Mouse (Mus musculus) neural tube, embryonic 15.5 days (tissue): ENCODE results near the gene Golph3. TPM values are rescaled to one million over a fixed set of nuclear protein-coding genes. Genes with fewer than 3 reads are reported as not detected.

ENCODE experiments used
- ATAC-seq: fragments of 200-750 bp; cut with Nextera tagmentation; 2 replicates; pipeline ENCODE4 v1.8.0; 2017; ENCODE audit warnings: mild to moderate bottlenecking, moderate TSS enrichment, moderate library complexity; ENCODE audit not compliant: low FRiP score
- H3K27ac ChIP-seq: fragments of 300-500 bp; sonication (generic); replicated peaks from 2 replicates; pipeline ENCODE4 v1.5.1; 2015; ENCODE audit warnings: mild to moderate bottlenecking, inconsistent platforms
- H3K27me3 ChIP-seq: fragments of 300-500 bp; sonication (generic); replicated peaks from 2 replicates; pipeline ENCODE4 v1.6.1; 2015; ENCODE audit warnings: inconsistent platforms
- H3K36me3 ChIP-seq: fragments of 300-500 bp; sonication (generic); 2 replicates; pipeline ENCODE4 v1.6.1; 2015; ENCODE audit warnings: inconsistent platforms
- H3K4me1 ChIP-seq: fragments of 300-500 bp; sonication (generic); 2 replicates; pipeline ENCODE4 v1.6.1; 2015; ENCODE audit warnings: inconsistent platforms
- H3K4me2 ChIP-seq: fragments of 300-500 bp; sonication (generic); 2 replicates; pipeline ENCODE4 v1.6.1; 2015; ENCODE audit warnings: inconsistent platforms, mild to moderate bottlenecking, moderate library complexity
- H3K4me3 ChIP-seq: fragments of 300-500 bp; sonication (generic); replicated peaks from 2 replicates; pipeline ENCODE4 v1.5.1; 2015; ENCODE audit warnings: mild to moderate bottlenecking, inconsistent platforms
- H3K9ac ChIP-seq: fragments of 300-500 bp; sonication (generic); replicated peaks from 2 replicates; pipeline ENCODE4 v1.6.1; 2015; ENCODE audit warnings: mild to moderate bottlenecking, inconsistent platforms
- H3K9me3 ChIP-seq: fragments of 300-500 bp; sonication (generic); replicated peaks from 2 replicates; pipeline ENCODE4 v1.6.1; 2016; ENCODE audit warnings: inconsistent platforms
- WGBS: fragments of 180-500 bp; shearing (Covaris S2); methylation state at CpG from one replicate; pipeline ENCODE4 v1.1.7; 2015; ENCODE audit warnings: mixed read lengths; 5-methylcytosine and 5-hydroxymethylcytosine counted together
- polyA plus RNA-seq: library from polyadenylated mRNA; unstranded; fragments of >200 nt; fragmentation: Nextera tagmentation; extraction: Ambion mirVana; gene quantifications from 2 replicates; pipeline ENCODE4 v1.2.1, GENCODE M21; 2015

The Golph3 gene
- polyA plus RNA-seq, 1 experiment from 2014 or later, result 73.1 TPM

DNA sequence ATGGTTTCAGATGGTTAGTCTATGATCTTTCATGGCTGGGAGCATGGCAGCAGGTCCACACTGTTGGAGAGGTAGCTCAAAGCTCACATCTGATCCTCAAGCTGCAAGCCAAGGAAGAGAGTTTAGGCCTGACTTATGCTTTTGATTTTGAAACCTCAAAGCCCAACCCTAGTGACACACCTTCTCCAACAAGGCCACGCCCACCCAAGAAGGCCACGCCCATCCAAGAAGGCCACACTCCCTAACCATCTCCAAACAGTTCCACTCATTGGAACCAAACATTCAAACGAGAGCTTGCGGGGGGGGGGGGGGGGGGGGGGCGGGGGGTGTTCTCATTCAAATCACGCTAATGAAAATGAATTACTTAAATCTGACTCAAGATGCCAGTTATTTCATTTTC is 19.5 kb upstream of the Golph3 start:
- Histone ChIP-seq H3K9me3 (no peaks in the 10 kb centered on the region), H3K4me1 (no peaks in the 10 kb centered on the region), H3K36me3 (no peaks in the 10 kb centered on the region), H3K9ac (no peak overlapping the region), H3K27me3 (no peaks in the 10 kb centered on the region), H3K4me2 (no peak overlapping the region), H3K4me3 (no peak overlapping the region), H3K27ac (no peak overlapping the region)
- 86% methylated on average over 5 of the region's 6 CpGs for WGBS
- no peak for ATAC-seq

DNA sequence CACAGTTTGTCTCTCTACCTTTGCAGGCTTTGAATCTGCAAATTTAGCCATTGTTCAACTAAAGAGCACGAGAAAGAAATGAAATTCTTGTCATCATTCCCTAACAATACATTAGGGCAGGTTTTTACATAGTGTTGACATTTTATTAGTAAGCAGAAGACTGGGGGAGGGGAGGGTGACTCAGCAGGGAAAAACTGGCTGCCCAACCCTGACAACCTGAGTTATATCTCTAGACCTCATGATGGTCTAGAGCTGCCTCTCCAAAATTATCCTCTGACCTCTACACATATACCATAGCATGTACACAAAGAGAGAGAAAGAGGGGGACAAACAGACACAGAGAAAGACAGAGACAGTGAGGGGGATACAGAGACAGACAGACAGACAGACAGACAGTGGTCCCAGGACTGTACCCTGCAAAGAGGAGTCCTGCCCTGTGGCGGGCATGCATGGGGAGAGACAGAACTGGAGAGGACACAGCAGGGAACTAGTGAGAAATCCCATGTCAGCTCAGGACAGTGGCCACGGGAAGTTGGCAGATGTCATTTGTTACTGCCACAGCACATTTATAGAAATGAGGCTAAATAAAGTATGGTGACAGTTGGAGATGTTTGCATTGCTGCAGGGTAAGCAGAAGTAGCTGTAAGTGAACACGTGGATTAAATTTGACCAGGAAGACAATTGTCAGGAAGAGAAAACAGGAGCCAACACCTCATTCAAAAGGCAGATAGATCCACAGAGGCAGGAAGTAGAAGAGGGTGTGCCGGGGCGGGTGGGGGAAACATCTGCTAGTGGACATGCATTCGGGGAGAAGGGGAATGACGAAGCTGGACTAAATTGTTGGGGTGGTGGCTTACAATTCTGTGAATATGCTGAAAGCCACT is 14.8 kb upstream of the Golph3 start:
- no peak overlapping the region for H3K9ac ChIP-seq
- no peaks in the 10 kb centered on the region for H3K27me3 ChIP-seq
- no peak overlapping the region for H3K27ac ChIP-seq
- H3K4me3 ChIP-seq, result no peak overlapping the region
- H3K4me2 ChIP-seq, result no peak overlapping the region
- no peaks in the 10 kb centered on the region for H3K36me3 ChIP-seq
- 71% methylated on average over 8 of the region's 8 CpGs for WGBS
- no peak for ATAC-seq
- no peaks in the 10 kb centered on the region for H3K9me3 ChIP-seq
- H3K4me1 ChIP-seq, result no peaks in the 10 kb centered on the region

DNA sequence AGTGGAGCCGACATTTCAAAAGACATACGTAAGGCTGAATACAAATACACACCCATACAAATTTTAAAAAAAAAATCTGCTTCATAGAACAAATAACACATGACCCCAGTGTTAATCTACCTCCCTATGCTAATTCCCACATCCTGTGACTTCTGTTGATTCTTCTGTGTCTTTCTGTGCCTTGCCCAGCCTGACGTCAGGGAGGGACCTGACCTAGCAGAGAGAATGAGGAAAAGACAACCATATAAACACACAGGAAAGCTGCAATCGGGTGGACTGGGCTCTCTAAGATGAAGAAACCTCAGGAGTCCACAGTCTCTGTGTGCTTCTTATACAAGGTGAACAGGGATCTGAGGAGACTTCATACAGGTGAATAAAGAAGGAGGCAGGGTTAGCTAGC is 14.1 kb upstream of the Golph3 start:
- no peaks in the 10 kb centered on the region for H3K36me3 ChIP-seq
- no peaks in the 10 kb centered on the region for H3K27me3 ChIP-seq
- H3K9ac ChIP-seq, result no peak overlapping the region
- H3K9me3 ChIP-seq, result no peaks in the 10 kb centered on the region
- no peaks in the 10 kb centered on the region for H3K4me1 ChIP-seq
- no peak overlapping the region for H3K27ac ChIP-seq
- 76% methylated on average over 4 of the region's 4 CpGs for WGBS
- no peak for ATAC-seq
- H3K4me2 ChIP-seq, result no peak overlapping the region
- no peak overlapping the region for H3K4me3 ChIP-seq

DNA sequence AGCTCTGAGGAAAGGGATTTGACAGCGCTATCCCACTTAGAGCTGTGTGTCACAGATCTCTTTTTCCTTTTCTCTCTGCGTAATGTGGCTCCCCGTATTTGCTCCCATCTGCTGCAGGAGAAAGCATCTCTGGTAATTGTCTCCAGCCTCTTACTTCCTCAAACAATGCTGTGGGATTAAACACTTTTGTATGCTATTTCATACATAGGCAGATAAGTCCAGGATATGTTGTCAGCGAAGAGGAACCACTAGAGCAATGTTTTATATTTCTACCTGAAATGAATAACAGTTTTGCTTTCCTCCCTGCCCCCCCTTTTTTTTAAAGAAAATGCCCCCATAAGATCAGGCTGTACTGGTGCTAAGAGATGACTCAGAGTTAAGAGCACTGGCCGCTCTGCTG is 12.7 kb upstream of the Golph3 start:
- Histone ChIP-seq H3K27me3 (no peaks in the 10 kb centered on the region), H3K4me3 (no peak overlapping the region), H3K9ac (no peak overlapping the region), H3K27ac (no peak overlapping the region), H3K36me3 (no peaks in the 10 kb centered on the region), H3K9me3 (no peaks in the 10 kb centered on the region), H3K4me2 (no peak overlapping the region), H3K4me1 (no peaks in the 10 kb centered on the region)
- no peak for ATAC-seq
- 94% methylated on average over 5 of the region's 5 CpGs for WGBS

DNA sequence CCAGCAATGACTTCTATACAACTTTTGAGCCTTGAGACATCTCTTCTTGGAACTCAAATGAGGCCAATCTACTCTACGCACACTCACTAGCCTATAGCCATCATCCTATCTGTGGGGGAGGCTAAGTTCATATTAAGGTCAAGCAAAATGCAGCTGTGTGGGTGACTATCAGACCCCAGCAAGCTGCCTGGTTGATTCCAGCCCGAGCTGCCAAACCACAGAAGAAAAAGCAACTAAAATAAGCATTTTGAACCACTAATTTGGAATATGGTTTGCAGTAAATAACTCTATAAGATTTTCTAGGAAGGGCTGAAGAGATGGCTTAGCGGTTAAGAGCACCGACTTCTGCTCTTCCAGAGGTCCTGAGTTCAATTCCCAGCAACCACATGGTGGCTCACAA is 10.6 kb upstream of the Golph3 start:
- H3K4me1 ChIP-seq, result no peaks in the 10 kb centered on the region
- H3K27me3 ChIP-seq, result no peaks in the 10 kb centered on the region
- 93% methylated on average over 4 of the region's 4 CpGs for WGBS
- no peaks in the 10 kb centered on the region for H3K9me3 ChIP-seq
- no peaks in the 10 kb centered on the region for H3K36me3 ChIP-seq
- no peak overlapping the region for H3K9ac ChIP-seq
- no peak overlapping the region for H3K4me3 ChIP-seq
- H3K4me2 ChIP-seq, result no peak overlapping the region
- no peak for ATAC-seq
- no peak overlapping the region for H3K27ac ChIP-seq

DNA sequence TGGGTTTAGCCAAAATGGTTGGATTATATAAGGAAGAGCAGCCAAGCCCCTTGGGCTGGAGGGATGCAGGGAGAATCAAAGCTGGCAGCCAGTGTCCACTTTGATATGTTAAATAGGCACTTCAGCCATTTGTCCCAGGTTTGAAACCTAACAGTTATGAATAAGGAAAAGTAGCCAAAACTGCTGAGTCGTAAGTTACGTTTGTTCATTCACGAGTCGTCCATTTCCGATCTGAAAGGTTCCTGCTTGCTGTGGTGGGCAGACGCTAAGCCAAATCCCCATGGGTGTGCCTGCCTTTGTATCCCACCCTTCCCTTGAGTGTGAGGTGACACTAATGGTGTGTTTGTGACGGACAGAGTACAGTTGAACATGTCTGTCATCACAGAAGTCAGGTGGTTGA is 9.8 kb upstream of the Golph3 start:
- no peak overlapping the region for H3K9ac ChIP-seq
- no peaks in the 10 kb centered on the region for H3K36me3 ChIP-seq
- 90% methylated on average over 7 of the region's 7 CpGs for WGBS
- no peak overlapping the region for H3K4me2 ChIP-seq
- H3K27ac ChIP-seq, result no peak overlapping the region
- no peaks in the 10 kb centered on the region for H3K9me3 ChIP-seq
- no peak overlapping the region for H3K4me3 ChIP-seq
- no peaks in the 10 kb centered on the region for H3K4me1 ChIP-seq
- no peaks in the 10 kb centered on the region for H3K27me3 ChIP-seq
- no peak for ATAC-seq

DNA sequence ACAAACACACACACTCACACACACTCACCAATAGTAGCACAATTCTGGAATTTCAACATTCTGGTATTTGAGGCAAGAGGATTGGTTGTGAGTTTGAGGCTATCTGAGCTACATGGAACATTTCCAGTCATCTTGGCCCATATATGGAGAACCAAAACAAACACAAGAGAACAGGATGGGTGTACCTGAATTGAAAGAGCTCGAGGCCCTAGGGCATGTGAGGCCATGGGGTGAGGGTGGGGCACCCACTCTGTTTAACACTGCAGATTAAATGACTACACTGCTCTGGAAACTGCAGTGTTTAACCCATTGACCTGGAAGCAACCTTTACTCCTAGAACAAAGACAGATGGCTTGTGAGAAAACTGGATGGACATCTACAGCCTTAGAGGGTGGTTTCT is 8.0 kb upstream of the Golph3 start:
- H3K27me3 ChIP-seq, result no peaks in the 10 kb centered on the region
- ATAC-seq, result no peak
- no peak overlapping the region for H3K4me3 ChIP-seq
- H3K36me3 ChIP-seq, result no peaks in the 10 kb centered on the region
- no peak overlapping the region for H3K4me2 ChIP-seq
- no peak overlapping the region for H3K9ac ChIP-seq
- 26% methylated on average over 1 of the region's 1 CpGs for WGBS
- H3K9me3 ChIP-seq, result no peaks in the 10 kb centered on the region
- H3K4me1 ChIP-seq, result no peaks in the 10 kb centered on the region
- no peak overlapping the region for H3K27ac ChIP-seq

DNA sequence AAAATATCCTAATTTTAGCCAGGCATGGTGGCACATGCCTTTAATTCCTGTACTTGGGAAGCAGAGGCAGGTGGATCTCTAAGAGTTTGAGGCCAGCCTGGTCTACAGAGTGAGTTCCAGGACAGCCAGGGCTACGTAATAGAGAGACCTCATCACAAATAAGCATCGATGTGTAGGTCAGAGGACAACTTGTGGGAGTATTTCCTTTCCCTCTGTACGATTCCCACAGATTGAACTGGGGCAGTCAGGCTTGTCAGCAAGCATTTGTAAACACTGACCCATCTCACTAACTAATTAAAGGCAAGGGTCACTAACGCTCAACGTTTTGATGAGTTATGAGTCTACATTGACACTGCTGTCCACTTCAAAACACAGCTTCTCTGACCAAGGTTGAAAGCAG is 6.7 kb upstream of the Golph3 start:
- H3K4me2 ChIP-seq, result no peak overlapping the region
- H3K27me3 ChIP-seq, result no peaks in the 10 kb centered on the region
- H3K9ac ChIP-seq, result no peak overlapping the region
- H3K9me3 ChIP-seq, result no peaks in the 10 kb centered on the region
- H3K4me1 ChIP-seq, result no peaks in the 10 kb centered on the region
- H3K27ac ChIP-seq, result no peak overlapping the region
- no peak for ATAC-seq
- no peaks in the 10 kb centered on the region for H3K36me3 ChIP-seq
- no peak overlapping the region for H3K4me3 ChIP-seq
- WGBS, result 83% methylated on average over 5 of the region's 5 CpGs

DNA sequence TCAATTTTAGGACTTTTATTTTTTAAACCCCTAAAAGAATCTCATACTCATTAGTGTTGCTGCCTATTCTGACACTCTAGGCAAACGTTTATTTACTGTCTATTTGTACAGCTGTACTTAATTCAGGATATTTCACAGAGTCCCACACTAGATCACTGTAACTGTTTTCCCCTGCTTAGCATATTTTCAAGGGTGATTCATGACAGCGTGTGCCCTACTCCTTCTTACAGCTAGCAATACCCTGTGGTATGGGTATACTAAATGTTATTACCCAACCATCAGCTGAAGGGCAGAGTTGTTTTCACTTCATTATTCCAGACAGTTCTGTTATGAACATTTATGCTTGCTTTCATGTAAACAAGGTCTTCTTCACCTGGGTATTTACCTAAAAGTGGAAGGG is 5.3 kb upstream of the Golph3 start:
- H3K4me2 ChIP-seq, result no peak overlapping the region
- peaks cover 3% of the 10 kb centered on the region; the same call in 1 of the 2 replicates for H3K27me3 ChIP-seq
- no peak overlapping the region for H3K4me3 ChIP-seq
- no peaks in the 10 kb centered on the region for H3K36me3 ChIP-seq
- peaks cover 7% of the 10 kb centered on the region for H3K4me1 ChIP-seq
- WGBS, result 73% methylated on average over 2 of the region's 2 CpGs
- H3K9ac ChIP-seq, result no peak overlapping the region
- no peaks in the 10 kb centered on the region for H3K9me3 ChIP-seq
- no peak overlapping the region for H3K27ac ChIP-seq
- no peak for ATAC-seq

DNA sequence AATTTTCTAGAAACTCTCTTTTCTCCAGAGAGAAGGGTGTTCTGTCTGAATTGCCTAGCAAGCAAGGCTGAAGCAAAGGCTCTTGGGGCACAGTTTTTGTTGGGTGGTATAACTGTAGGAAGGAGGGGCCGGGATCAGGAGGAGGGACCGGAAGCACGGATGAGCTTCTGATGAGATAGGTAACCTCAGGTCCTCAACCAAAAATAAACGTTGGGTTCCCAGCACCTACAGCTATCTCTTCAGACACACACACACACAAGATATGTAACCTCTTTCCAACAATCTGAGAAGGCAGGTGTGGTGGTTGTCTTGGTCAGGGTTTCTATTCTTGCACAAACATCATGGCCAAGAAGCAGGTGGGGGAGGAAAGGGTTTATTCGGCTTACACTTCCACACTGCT is 4.0 kb upstream of the Golph3 start:
- Histone ChIP-seq H3K4me3 (no peak overlapping the region), H3K27me3 (peaks cover 3% of the 10 kb centered on the region; the same call in 1 of the 2 replicates), H3K4me1 (peaks cover 7% of the 10 kb centered on the region), H3K9me3 (no peaks in the 10 kb centered on the region), H3K4me2 (no peak overlapping the region), H3K36me3 (no peaks in the 10 kb centered on the region), H3K27ac (no peak overlapping the region), H3K9ac (no peak overlapping the region)
- ATAC-seq, result no peak
- 91% methylated on average over 5 of the region's 5 CpGs for WGBS

DNA sequence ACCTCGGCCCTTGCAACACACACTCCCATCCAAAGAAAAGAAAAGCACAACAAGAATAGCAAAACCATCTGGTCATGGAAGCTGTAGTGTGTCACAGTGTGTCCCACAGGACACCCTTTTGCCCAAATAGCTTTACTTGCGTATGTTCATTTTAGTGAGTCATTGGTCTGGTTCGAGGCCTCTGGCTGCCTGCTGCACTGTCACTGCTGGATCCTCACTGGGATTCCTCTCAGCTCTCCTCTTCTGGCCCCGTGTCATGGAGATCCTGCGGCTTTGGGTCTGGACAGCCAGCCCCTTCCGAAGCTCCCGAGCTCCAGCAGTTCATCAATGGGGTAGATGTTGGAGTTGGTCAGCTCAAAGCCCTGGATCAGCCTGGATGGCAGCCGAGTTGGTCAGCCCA is 2.8 kb upstream of the Golph3 start:
- H3K36me3 ChIP-seq, result no peaks in the 10 kb centered on the region
- 84% methylated on average over 8 of the region's 8 CpGs for WGBS

DNA sequence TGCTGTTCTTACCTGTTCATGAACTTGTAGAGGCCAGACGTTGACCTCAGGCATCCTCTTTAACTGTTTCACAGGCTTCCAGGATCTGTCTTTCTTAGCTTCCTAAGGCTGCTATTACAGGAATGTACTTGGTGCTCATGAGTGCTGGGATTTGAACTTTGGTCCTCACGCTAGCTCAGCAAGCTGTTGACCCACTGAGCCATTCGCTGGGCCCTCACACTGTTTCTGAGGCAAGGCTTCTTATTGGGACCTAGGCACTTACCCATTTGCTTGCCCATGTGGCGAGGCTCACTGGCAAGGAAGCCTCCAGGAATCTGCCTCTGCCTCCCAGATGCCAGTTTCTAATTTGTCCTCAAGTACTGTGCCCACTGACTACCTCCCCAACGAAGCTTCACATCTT is 1.4 kb upstream of the Golph3 start:
- Histone ChIP-seq H3K36me3 (no peaks in the 10 kb centered on the region), H3K4me3 (no peak overlapping the region), H3K27me3 (peaks cover 3% of the 10 kb centered on the region; the same call in 1 of the 2 replicates), H3K27ac (no peak overlapping the region), H3K9ac (no peak overlapping the region), H3K4me1 (peaks cover 32% of the 10 kb centered on the region), H3K4me2 (no peak overlapping the region; the same call in 1 of the 2 replicates), H3K9me3 (no peaks in the 10 kb centered on the region)
- ATAC-seq, result no peak
- WGBS, result 52% methylated on average over 5 of the region's 5 CpGs

More for the DNA sequence above, 2.8 kb upstream of the Golph3 start:
- Histone ChIP-seq H3K27ac (no peak overlapping the region), H3K9ac (no peak overlapping the region), H3K4me2 (no peak overlapping the region), H3K27me3 (peaks cover 3% of the 10 kb centered on the region; the same call in 1 of the 2 replicates), H3K4me3 (no peak overlapping the region), H3K4me1 (peaks cover 18% of the 10 kb centered on the region), H3K9me3 (no peaks in the 10 kb centered on the region)
- ATAC-seq, result no peak
